14 mouse cellular contexts compared by ENCODE assay signal in the genomic region with DNA sequence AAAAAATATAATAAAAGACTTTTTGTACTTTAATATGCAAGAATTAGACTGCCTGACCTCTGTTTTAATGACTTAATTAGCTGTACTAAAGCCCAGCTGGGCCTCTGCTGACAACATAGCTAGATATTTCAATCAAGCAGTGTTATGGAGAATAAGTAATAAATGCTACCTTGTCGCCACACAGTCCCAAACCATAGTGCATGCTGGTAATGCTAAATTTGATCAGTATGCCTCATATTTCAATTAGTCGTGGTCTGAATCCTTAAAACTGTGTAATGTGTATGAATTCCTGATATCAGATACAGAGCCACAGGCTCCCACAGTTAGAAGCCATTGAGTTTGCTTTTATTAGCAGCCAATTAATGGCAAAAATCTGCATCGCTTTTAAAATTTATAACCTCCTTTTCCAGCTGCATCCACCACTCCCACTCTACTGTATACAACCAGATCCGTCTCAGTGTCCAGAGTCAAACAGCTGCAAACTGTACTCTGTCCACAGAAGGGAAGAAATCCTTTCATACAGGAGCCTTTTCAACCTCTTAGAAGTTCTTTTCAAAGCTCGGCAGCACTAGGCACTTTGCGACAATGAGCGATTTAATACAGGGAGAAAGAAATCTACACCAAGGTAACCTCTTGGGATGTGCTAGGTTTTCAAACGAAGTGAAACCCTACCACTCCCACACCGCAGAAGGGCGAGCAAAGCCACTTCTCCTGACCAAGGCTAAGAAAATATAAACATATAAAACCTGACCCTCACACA.
DNase-seq lines count a peak whose midpoint lies in the region; ATAC-seq lines count a peak whose summit lies in the region.
"Had no signal": no experiment of that assay in that cellular context is flagged by ENCODE, and none has a peak within 500 bp of the region (broad histone marks: within the 10 kb centered on the region; RNA-seq: fewer than 3 reads in every experiment).

No protein-coding gene starts in this region.

- WGBS in limb, embryonic 11.5 days = 52% methylated on average over 10 of the region's 10 CpGs
- WGBS in limb, embryonic 10.5 days = 72% methylated on average over 10 of the region's 10 CpGs
- WGBS in hindbrain, embryonic 14.5 days = 40% methylated on average over 10 of the region's 10 CpGs
- WGBS in neural tube, embryonic 14.5 days = 38% methylated on average over 10 of the region's 10 CpGs

- H3K27me3 ChIP-seq in limb, embryonic 11.5 days (ENCODE audit: control insufficient read depth, insufficient read depth, low read length) = no peaks in the 10 kb centered on the region
- H3K27me3 ChIP-seq in limb, embryonic 10.5 days (ENCODE audit: low read depth, poor library complexity, severe bottlenecking) = no peaks in the 10 kb centered on the region
- no peaks in the 10 kb centered on the region for H3K27me3 ChIP-seq in hindbrain, embryonic 14.5 days (ENCODE audit: control insufficient read depth, insufficient read depth, low read length)
- no peaks in the 10 kb centered on the region for H3K27me3 ChIP-seq in neural tube, embryonic 14.5 days (ENCODE audit: control insufficient read depth, insufficient read depth, low read length)

- no peaks in the 10 kb centered on the region for H3K36me3 ChIP-seq in limb, embryonic 11.5 days (ENCODE audit: control insufficient read depth, insufficient read depth, low read length)
- H3K36me3 ChIP-seq in limb, embryonic 10.5 days = no peaks in the 10 kb centered on the region
- H3K36me3 ChIP-seq in hindbrain, embryonic 14.5 days (replicated peaks; ENCODE audit: control insufficient read depth, insufficient read depth) = no peaks in the 10 kb centered on the region
- no peaks in the 10 kb centered on the region for H3K36me3 ChIP-seq in neural tube, embryonic 14.5 days (ENCODE audit: control insufficient read depth, insufficient read depth, low read length)

- intact Hi-C loops in left cerebral cortex, postnatal 36 days (cut with DNase I) = no loop called here

- H3K27ac ChIP-seq in limb, embryonic 11.5 days (replicated peaks; ENCODE audit: low read depth, low read length) = no peak overlapping the region
- no peak overlapping the region for H3K27ac ChIP-seq in limb, embryonic 10.5 days
- H3K27ac ChIP-seq in hindbrain, embryonic 14.5 days = no peak overlapping the region
- H3K27ac ChIP-seq in neural tube, embryonic 14.5 days (ENCODE audit: low read depth, low read length) = no peak overlapping the region
- H3K27ac ChIP-seq: layer of hippocampus, adult 2 months had no signal

- H3K4me3 ChIP-seq in limb, embryonic 11.5 days (ENCODE audit: low read depth, low read length) = no peak overlapping the region
- no peak overlapping the region for H3K4me3 ChIP-seq in limb, embryonic 10.5 days
- no peak overlapping the region for H3K4me3 ChIP-seq in hindbrain, embryonic 14.5 days (replicated peaks; ENCODE audit: low read length)
- no peak overlapping the region for H3K4me3 ChIP-seq in neural tube, embryonic 14.5 days (ENCODE audit: low read depth, low read length)
- H3K4me3 ChIP-seq: layer of hippocampus, adult 2 months had no signal

- peak; percentile 22 for DNase-seq in embryo, embryonic 10.5 days (ENCODE audit: low spot score)
- no peak for DNase-seq in embryo, embryonic 10 days (ENCODE audit: low spot score)
- peak; percentile 29 for DNase-seq in limb, embryonic 11.5 days (ENCODE audit: low spot score)
- DNase-seq in limb, embryonic 10.5 days (ENCODE audit: low spot score) = no peak
- DNase-seq in hindbrain, embryonic 14.5 days (ENCODE audit: low spot score) = no peak
- DNase-seq in left cerebral cortex, postnatal 36 days (ENCODE audit: low spot score in 2 of 2) = no peak
- DNase-seq in lung, adult 18-20 months = no peak
- DNase-seq: adrenal gland, postnatal 14 days; cerebellum, adult 2 months; liver, postnatal 0 days; thymus, adult 18-20 months had no signal

- no peak overlapping the region for H3K4me2 ChIP-seq in limb, embryonic 11.5 days (ENCODE audit: low read depth, severe bottlenecking)
- no peak overlapping the region for H3K4me2 ChIP-seq in hindbrain, embryonic 14.5 days (replicated peaks)
- no peak overlapping the region for H3K4me2 ChIP-seq in neural tube, embryonic 14.5 days (ENCODE audit: low read depth, low read length)
- H3K4me2 ChIP-seq: heart, embryonic 11.5 days had no signal

- no peak overlapping the region for H3K9ac ChIP-seq in limb, embryonic 11.5 days (ENCODE audit: low read length)
- H3K9ac ChIP-seq in hindbrain, embryonic 14.5 days = no peak overlapping the region
- H3K9ac ChIP-seq in neural tube, embryonic 14.5 days (replicated peaks; ENCODE audit: low read depth, low read length) = no peak overlapping the region
- H3K9ac ChIP-seq: liver, postnatal 0 days had no signal

- ATAC-seq in limb, embryonic 11.5 days (ENCODE audit: insufficient number of reproducible peaks, low FRiP score, low TSS enrichment, low read depth) = peak; percentile 77; the same call in 1 of the 2 replicates
- 0 out of 2 replicates have a peak, but pooled peaks have one; percentile 55 for ATAC-seq in hindbrain, embryonic 14.5 days (ENCODE audit: low FRiP score)
- ATAC-seq in neural tube, embryonic 14.5 days (ENCODE audit: low read depth) = peak; percentile 58
- ATAC-seq: liver, postnatal 0 days had no signal

- H3K9me3 ChIP-seq in limb, embryonic 11.5 days (ENCODE audit: control insufficient read depth, low read length) = no peaks in the 10 kb centered on the region
- no peaks in the 10 kb centered on the region for H3K9me3 ChIP-seq in limb, embryonic 10.5 days (replicated peaks)
- H3K9me3 ChIP-seq in hindbrain, embryonic 14.5 days (ENCODE audit: control insufficient read depth, low read length) = no peaks in the 10 kb centered on the region
- H3K9me3 ChIP-seq in neural tube, embryonic 14.5 days (ENCODE audit: control insufficient read depth, low read length) = no peaks in the 10 kb centered on the region

- no peaks in the 10 kb centered on the region for H3K4me1 ChIP-seq in limb, embryonic 11.5 days (ENCODE audit: control insufficient read depth, insufficient read depth, low read length)
- peaks cover 6% of the 10 kb centered on the region; the same call in 1 of the 2 replicates for H3K4me1 ChIP-seq in limb, embryonic 10.5 days
- peaks cover 12% of the 10 kb centered on the region; the same call in 1 of the 2 replicates for H3K4me1 ChIP-seq in hindbrain, embryonic 14.5 days (replicated peaks; ENCODE audit: control insufficient read depth, insufficient read depth, low read length)
- 0 out of 2 replicates have a peak, but pooled peaks cover 2% of the 10 kb centered on the region for H3K4me1 ChIP-seq in neural tube, embryonic 14.5 days (ENCODE audit: control insufficient read depth, insufficient read depth, low read length)

Comparison
In these comparisons a context has a peak if more than half of its experiments do, and no peak if none do; other contexts are left out.
1. DNase-seq: peak in embryo, embryonic 10.5 days (single experiment) and limb, embryonic 11.5 days (single experiment); none in embryo, embryonic 10 days (single experiment), limb, embryonic 10.5 days (single experiment), hindbrain, embryonic 14.5 days (single experiment), left cerebral cortex, postnatal 36 days (0 of 2) and lung, adult 18-20 months (0 of 2).
2. Peak in every context shown above with its lines, with median percentiles within 50 percentile points of each other: ATAC-seq.